Mouse (Mus musculus) forelimb bud, embryonic 11.5 days (tissue): ENCODE measurements around the gene Rgr.
"Not testable (repeated sequence)": the region's sequence is repeated elsewhere in the genome, so short reads cannot be mapped to it uniquely, and the experiment has no call there.

Source experiments
- DNase-seq: peaks from one replicate; pipeline ENCODE4 v3.0.0-alpha.2; 2012; ENCODE audit warnings: low read depth, low spot score

Gene Rgr

DNA sequence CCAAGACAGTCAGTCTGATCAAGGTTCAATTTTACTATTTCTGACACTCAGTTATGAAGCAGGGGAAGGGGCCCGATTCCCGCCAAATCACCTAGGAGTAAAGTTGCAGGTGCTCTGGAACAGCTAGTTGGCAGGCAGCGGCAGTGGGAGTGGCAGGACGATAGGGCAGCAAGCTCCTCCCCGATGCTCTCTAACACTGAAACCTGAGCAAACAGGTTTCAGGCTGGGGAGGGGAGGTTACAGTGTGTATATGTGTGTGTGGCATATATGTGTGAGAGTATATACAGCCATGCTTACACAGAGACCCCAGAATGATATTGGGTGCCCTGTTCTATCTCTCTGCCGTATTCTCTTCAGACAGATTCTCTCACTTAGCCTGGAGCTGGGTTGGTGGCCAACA lies 48.0 kb downstream of the Rgr start:
- not testable (repeated sequence) for DNase-seq

DNA sequence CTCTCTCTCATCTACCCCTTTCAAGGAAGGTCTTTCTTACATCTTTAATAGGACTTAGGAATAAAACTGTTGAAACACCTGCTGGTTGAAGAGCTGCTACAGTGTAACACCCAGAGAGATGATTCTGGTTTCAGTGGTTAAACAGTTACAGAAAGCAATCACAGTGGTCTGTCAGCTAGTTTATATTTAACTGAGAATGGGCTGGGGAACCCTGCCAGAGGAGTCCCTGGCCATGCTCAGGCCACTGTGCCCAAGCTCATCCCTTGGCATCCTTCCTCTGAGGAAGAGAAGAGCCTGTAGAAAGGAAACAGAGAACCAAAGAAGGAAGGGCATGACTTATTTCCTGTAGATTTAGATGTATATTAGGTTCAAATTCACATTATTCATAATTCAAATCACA lies 59.0 kb downstream of the Rgr start:
- no peak for DNase-seq

DNA sequence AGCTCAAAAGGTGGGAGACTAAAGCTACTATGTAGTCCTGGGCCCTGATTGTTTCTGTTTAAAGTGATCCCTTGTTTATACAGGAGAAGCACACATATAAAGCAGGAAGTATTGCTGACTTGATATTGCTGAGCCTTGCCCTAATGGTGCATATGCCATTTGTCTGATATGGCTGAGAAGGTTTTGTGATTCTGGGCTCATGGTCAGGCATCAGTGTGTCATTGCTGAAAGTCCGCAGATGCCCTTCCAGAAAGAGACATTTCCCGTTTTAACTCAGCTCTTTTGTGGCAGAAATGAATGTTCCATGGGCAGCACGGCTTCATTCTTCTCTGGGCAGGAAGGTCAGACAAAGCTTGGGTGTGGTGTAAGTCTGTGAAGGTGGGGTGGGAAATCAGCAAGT lies 63.1 kb downstream of the Rgr start:
- no peak for DNase-seq
